Mouse (Mus musculus): ENCODE data around the gene Gramd2.

GRCm38 (mm10) chr9:59694571-59695450 lies 14.9 kb downstream of the Gramd2 start:
- TF ChIP-seq CTCF (IDR thresholded peaks at IDR 0.05; ENCODE audit: control insufficient read depth, insufficient read depth, insufficient read length) = no peak
- no peak for TF ChIP-seq USF1 (IDR thresholded peaks at IDR 0.05; ENCODE audit: low read depth)
- no peak for TF ChIP-seq CEBPB (IDR thresholded peaks at IDR 0.05; ENCODE audit: low read depth)
- no peak for TF ChIP-seq MAX (IDR thresholded peaks at IDR 0.05)

Data from C2C12 (cell line).